Mouse (Mus musculus): ENCODE data around the gene Kpnb1. TPM values are rescaled to one million over a fixed set of nuclear protein-coding genes. Genes with fewer than 3 reads are reported as not detected.

Gene Kpnb1
- polyA plus RNA-seq, 1 experiment from 2014 or later: 63.6 TPM

- H3K4me3 ChIP-seq (ENCODE audit: low read depth, low read length): no peak overlapping the region
- 94% methylated on average over 2 of the region's 2 CpGs for WGBS (ENCODE audit: insufficient replicate concordance)
- H3K27me3 ChIP-seq (ENCODE audit: control insufficient read depth, insufficient read depth, low read length): no peaks in the 10 kb centered on the region
- H3K9me3 ChIP-seq (replicated peaks; ENCODE audit: control insufficient read depth, low read length): no peaks in the 10 kb centered on the region
- H3K4me1 ChIP-seq (ENCODE audit: control insufficient read depth, insufficient read depth, low read length): no peaks in the 10 kb centered on the region; the same call in 1 of the 2 replicates
- ATAC-seq (replicated peaks; ENCODE audit: insufficient number of reproducible peaks, low FRiP score, low TSS enrichment): no peak
- peaks cover 73% of the 10 kb centered on the region for H3K36me3 ChIP-seq (ENCODE audit: control insufficient read depth, insufficient read depth, low read length)
- H3K4me2 ChIP-seq: no peak overlapping the region
- H3K9ac ChIP-seq (ENCODE audit: low read depth, low read length): no peak overlapping the region
- H3K27ac ChIP-seq (ENCODE audit: low read depth, low read length): no peak overlapping the region
Measured at GRCm38 (mm10) chr11:97178198-97178597, 9.5 kb downstream of the Kpnb1 start.

DNA sequence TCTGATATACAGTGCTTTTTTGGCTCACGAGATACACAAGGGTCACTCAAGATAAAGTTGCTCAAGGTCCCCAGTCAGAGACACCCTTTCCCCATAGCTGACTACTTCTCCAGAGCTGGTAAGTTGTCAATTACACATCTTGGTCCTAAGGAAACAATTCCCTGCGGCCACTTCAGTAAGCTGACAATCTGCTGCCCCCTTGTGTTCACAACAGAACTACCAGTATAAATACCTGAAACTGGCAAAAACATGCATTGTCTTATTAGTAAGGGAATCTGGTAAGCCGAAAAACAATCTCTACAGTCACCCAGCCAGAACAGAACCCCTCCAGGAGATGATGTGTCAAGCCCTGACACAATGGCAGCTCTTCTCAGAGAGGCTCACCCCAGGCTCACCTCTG lies 10.8 kb downstream of the Kpnb1 start:
- WGBS (ENCODE audit: insufficient replicate concordance): 56% methylated on average over 3 of the region's 3 CpGs
- no peaks in the 10 kb centered on the region for H3K27me3 ChIP-seq (ENCODE audit: control insufficient read depth, insufficient read depth, low read length)
- no peak overlapping the region for H3K9ac ChIP-seq (ENCODE audit: low read depth, low read length)
- H3K36me3 ChIP-seq (ENCODE audit: control insufficient read depth, insufficient read depth, low read length): peaks cover 67% of the 10 kb centered on the region
- ATAC-seq (replicated peaks; ENCODE audit: insufficient number of reproducible peaks, low FRiP score, low TSS enrichment): no peak
- H3K9me3 ChIP-seq (replicated peaks; ENCODE audit: control insufficient read depth, low read length): no peaks in the 10 kb centered on the region
- H3K4me2 ChIP-seq: no peak overlapping the region
- H3K27ac ChIP-seq (ENCODE audit: low read depth, low read length): no peak overlapping the region
- H3K4me1 ChIP-seq (ENCODE audit: control insufficient read depth, insufficient read depth, low read length): no peaks in the 10 kb centered on the region; the same call in 1 of the 2 replicates
- H3K4me3 ChIP-seq (ENCODE audit: low read depth, low read length): no peak overlapping the region

DNA sequence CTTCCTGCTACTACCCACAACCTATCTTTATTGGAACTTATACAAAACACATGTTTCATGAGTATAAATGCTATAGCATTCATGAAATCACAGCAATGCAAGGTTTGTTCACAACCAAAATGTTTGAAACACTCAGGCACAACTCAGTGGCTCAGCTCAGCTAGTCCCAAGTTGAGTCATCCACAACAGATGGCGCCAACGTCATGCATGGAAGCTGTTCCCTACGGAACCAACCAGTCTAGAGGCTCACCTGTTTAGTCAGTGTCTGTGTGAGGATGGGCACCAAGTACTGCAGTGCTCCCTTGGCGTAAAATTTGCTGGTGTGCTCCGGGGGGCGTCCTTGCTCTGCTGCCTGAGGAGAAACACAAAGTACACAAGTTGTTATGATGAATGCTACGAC lies 12.2 kb downstream of the Kpnb1 start:
- Histone ChIP-seq H3K27me3 (ENCODE audit: control insufficient read depth, insufficient read depth, low read length) (no peaks in the 10 kb centered on the region), H3K4me2 (no peak overlapping the region), H3K9ac (ENCODE audit: low read depth, low read length) (no peak overlapping the region), H3K27ac (ENCODE audit: low read depth, low read length) (no peak overlapping the region), H3K9me3 (replicated peaks; ENCODE audit: control insufficient read depth, low read length) (no peaks in the 10 kb centered on the region), H3K4me3 (ENCODE audit: low read depth, low read length) (no peak overlapping the region), H3K36me3 (ENCODE audit: control insufficient read depth, insufficient read depth, low read length) (peaks cover 67% of the 10 kb centered on the region), H3K4me1 (ENCODE audit: control insufficient read depth, insufficient read depth, low read length) (no peaks in the 10 kb centered on the region)
- 94% methylated on average over 7 of the region's 7 CpGs for WGBS (ENCODE audit: insufficient replicate concordance)
- ATAC-seq (replicated peaks; ENCODE audit: insufficient number of reproducible peaks, low FRiP score, low TSS enrichment): no peak

- Histone ChIP-seq H3K9me3 (replicated peaks; ENCODE audit: control insufficient read depth, low read length) (no peaks in the 10 kb centered on the region), H3K9ac (ENCODE audit: low read depth, low read length) (no peak overlapping the region), H3K27me3 (ENCODE audit: control insufficient read depth, insufficient read depth, low read length) (no peaks in the 10 kb centered on the region), H3K36me3 (ENCODE audit: control insufficient read depth, insufficient read depth, low read length) (peaks cover 59% of the 10 kb centered on the region), H3K4me1 (ENCODE audit: control insufficient read depth, insufficient read depth, low read length) (no peaks in the 10 kb centered on the region), H3K27ac (ENCODE audit: low read depth, low read length) (no peak overlapping the region), H3K4me3 (ENCODE audit: low read depth, low read length) (no peak overlapping the region), H3K4me2 (no peak overlapping the region)
- no peak for ATAC-seq (replicated peaks; ENCODE audit: insufficient number of reproducible peaks, low FRiP score, low TSS enrichment)
- 71% methylated on average over 6 of the region's 6 CpGs for WGBS (ENCODE audit: insufficient replicate concordance)
Measured at GRCm38 (mm10) chr11:97160341-97160740, 27.3 kb downstream of the Kpnb1 start.

GRCm38 (mm10) chr11:97156999-97157398 lies 30.7 kb downstream of the Kpnb1 start:
- Histone ChIP-seq H3K4me1 (ENCODE audit: control insufficient read depth, insufficient read depth, low read length) (peaks cover 6% of the 10 kb centered on the region), H3K27me3 (ENCODE audit: control insufficient read depth, insufficient read depth, low read length) (no peaks in the 10 kb centered on the region), H3K27ac (ENCODE audit: low read depth, low read length) (no peak overlapping the region), H3K9ac (ENCODE audit: low read depth, low read length) (no peak overlapping the region), H3K4me2 (no peak overlapping the region), H3K9me3 (replicated peaks; ENCODE audit: control insufficient read depth, low read length) (no peaks in the 10 kb centered on the region), H3K36me3 (ENCODE audit: control insufficient read depth, insufficient read depth, low read length) (peaks cover 36% of the 10 kb centered on the region), H3K4me3 (ENCODE audit: low read depth, low read length) (no peak overlapping the region)
- 80% methylated on average over 7 of the region's 7 CpGs for WGBS (ENCODE audit: insufficient replicate concordance)
- ATAC-seq (replicated peaks; ENCODE audit: insufficient number of reproducible peaks, low FRiP score, low TSS enrichment): no peak

DNA sequence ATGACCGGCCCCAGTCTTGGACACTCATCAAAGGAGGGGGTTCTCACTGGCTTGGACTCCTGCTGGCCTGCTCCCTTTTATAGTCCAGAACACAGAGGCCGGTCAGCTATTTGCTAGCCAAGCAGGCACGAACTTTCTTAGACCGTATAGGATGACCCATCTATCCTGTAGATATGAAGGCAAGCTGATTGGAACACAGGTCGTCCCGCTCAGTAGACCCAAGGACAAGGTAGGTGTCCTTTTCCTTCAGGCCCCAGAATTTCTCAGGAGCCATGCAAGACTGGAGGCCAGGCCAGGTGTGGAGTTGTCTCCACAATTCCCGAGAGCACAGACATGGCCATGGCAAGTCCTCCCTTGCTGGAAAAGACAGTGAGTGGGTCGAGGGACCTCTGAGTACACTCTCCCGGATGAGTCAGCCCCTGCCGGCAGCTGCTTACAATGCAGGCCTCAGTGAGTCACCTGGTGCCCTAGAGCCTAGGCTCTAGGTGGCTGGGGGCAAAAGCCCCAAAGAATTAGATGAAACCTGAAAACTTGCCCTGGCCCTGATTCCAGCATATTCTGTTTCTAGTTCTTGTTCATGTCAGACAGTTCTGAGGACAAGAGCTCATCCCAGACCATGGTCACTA lies 34.9 kb downstream of the Kpnb1 start:
- no peak overlapping the region for H3K4me3 ChIP-seq (ENCODE audit: low read depth, low read length)
- 0 out of 2 replicates have a peak overlapping the region, but pooled peaks have one; percentile 94 for H3K4me2 ChIP-seq
- peaks cover 20% of the 10 kb centered on the region for H3K36me3 ChIP-seq (ENCODE audit: control insufficient read depth, insufficient read depth, low read length)
- peaks cover 15% of the 10 kb centered on the region for H3K4me1 ChIP-seq (ENCODE audit: control insufficient read depth, insufficient read depth, low read length)
- no peaks in the 10 kb centered on the region for H3K9me3 ChIP-seq (replicated peaks; ENCODE audit: control insufficient read depth, low read length)
- H3K27ac ChIP-seq (ENCODE audit: low read depth, low read length): no peak overlapping the region
- ATAC-seq (replicated peaks; ENCODE audit: insufficient number of reproducible peaks, low FRiP score, low TSS enrichment): no peak
- no peak overlapping the region for H3K9ac ChIP-seq (ENCODE audit: low read depth, low read length)
- 25% methylated on average over 10 of the region's 10 CpGs for WGBS (ENCODE audit: insufficient replicate concordance)
- H3K27me3 ChIP-seq (ENCODE audit: control insufficient read depth, insufficient read depth, low read length): peaks cover 6% of the 10 kb centered on the region; the same call in 1 of the 2 replicates

- peaks cover 6% of the 10 kb centered on the region; the same call in 1 of the 2 replicates for H3K27me3 ChIP-seq (ENCODE audit: control insufficient read depth, insufficient read depth, low read length)
- H3K36me3 ChIP-seq (ENCODE audit: control insufficient read depth, insufficient read depth, low read length): peaks cover 12% of the 10 kb centered on the region
- no peak for ATAC-seq (replicated peaks; ENCODE audit: insufficient number of reproducible peaks, low FRiP score, low TSS enrichment)
- H3K9me3 ChIP-seq (replicated peaks; ENCODE audit: control insufficient read depth, low read length): no peaks in the 10 kb centered on the region
- WGBS (ENCODE audit: insufficient replicate concordance): 0% methylated on average over 11 of the region's 11 CpGs
- H3K27ac ChIP-seq (ENCODE audit: low read depth, low read length): 0 out of 2 replicates have a peak overlapping the region, but pooled peaks have one; percentile 2
- peak overlapping the region; percentile 75 for H3K4me3 ChIP-seq (ENCODE audit: low read depth, low read length)
- peak overlapping the region; percentile 94 for H3K4me2 ChIP-seq
- H3K9ac ChIP-seq (ENCODE audit: low read depth, low read length): no peak overlapping the region
- H3K4me1 ChIP-seq (ENCODE audit: control insufficient read depth, insufficient read depth, low read length): peaks cover 15% of the 10 kb centered on the region
Measured at GRCm38 (mm10) chr11:97152023-97152426, 35.7 kb downstream of the Kpnb1 start.

DNA sequence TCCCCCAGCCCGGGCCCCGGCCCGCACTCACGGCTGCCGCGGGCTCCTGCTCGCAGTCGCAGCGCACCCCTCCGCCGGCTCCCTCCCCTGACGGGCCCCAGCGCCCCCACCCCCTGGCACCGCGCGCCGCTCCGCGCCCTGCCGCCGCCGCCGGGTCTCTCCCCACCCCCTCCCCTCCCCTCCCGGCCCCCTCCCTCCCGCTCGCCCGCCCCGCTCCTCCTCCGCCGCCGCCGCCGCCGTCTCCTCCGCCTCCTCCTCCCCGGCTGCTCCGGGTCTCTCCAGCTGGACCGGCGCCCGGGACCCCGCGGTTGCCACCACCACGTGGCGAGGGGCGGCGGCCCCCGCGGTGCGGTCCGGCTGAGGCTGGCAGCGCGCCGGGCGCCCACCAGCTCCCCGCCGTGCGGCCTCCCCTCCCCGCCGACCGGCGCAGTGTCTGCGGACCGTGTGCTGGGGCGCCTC lies 36.3 kb downstream of the Kpnb1 start, which contains the start of gene Tbkbp1:
Tbkbp1 (minus strand) TSS at position 153 of the 459 bp plus-strand sequence.
- H3K9ac ChIP-seq (ENCODE audit: low read depth, low read length): peak within 1 kb of the TSS; percentile 74
- peaks cover 17% of the 10 kb centered on the region for H3K4me1 ChIP-seq (ENCODE audit: control insufficient read depth, insufficient read depth, low read length)
- peak; percentile 6 for ATAC-seq (replicated peaks; ENCODE audit: insufficient number of reproducible peaks, low FRiP score, low TSS enrichment)
- H3K9me3 ChIP-seq (replicated peaks; ENCODE audit: control insufficient read depth, low read length): no peaks in the 10 kb centered on the region
- peak within 1 kb of the TSS; percentile 75 for H3K4me3 ChIP-seq (ENCODE audit: low read depth, low read length)
- peak within 1 kb of the TSS; percentile 91 for H3K27ac ChIP-seq (ENCODE audit: low read depth, low read length)
- H3K36me3 ChIP-seq (ENCODE audit: control insufficient read depth, insufficient read depth, low read length): peaks cover 12% of the 10 kb centered on the region
- peak within 1 kb of the TSS; percentile 94 for H3K4me2 ChIP-seq
- WGBS (ENCODE audit: insufficient replicate concordance): 0% methylated on average over 35 of the region's 64 CpGs
- H3K27me3 ChIP-seq (ENCODE audit: control insufficient read depth, insufficient read depth, low read length): peaks cover 6% of the 10 kb centered on the region; the same call in 1 of the 2 replicates
